Mouse (Mus musculus): ENCODE measurements around the gene F3. TPM values are rescaled to one million over a fixed set of nuclear protein-coding genes. Genes with fewer than 3 reads are reported as not detected.

Gene F3
- polyA plus RNA-seq, 1 experiment, result 168 TPM

- Histone ChIP-seq H3K27ac (ENCODE audit: insufficient read depth, low read length) (no peak overlapping the region), H3K4me3 (ENCODE audit: insufficient read depth, low read length) (no peak overlapping the region), H3K4me1 (ENCODE audit: control insufficient read depth, insufficient read depth, low read length) (peaks cover 12% of the 10 kb centered on the region; the same call in 1 of the 2 replicates)
- TF ChIP-seq CTCF (IDR thresholded peaks at IDR 0.05; ENCODE audit: borderline replicate concordance, insufficient read depth, low read length), result no peak
- TF ChIP-seq POLR2A (IDR thresholded peaks at IDR 0.05; ENCODE audit: low read depth, low read length), result no peak
Measured at GRCm38 (mm10) chr3:121687741-121688140, 35.6 kb upstream of the F3 start.

- Histone ChIP-seq H3K4me1 (ENCODE audit: control insufficient read depth, insufficient read depth, low read length) (peaks cover 9% of the 10 kb centered on the region; the same call in 1 of the 2 replicates), H3K27ac (ENCODE audit: insufficient read depth, low read length) (no peak overlapping the region), H3K4me3 (ENCODE audit: insufficient read depth, low read length) (no peak overlapping the region)
- TF ChIP-seq POLR2A (IDR thresholded peaks at IDR 0.05; ENCODE audit: low read depth, low read length) (no peak), CTCF (IDR thresholded peaks at IDR 0.05; ENCODE audit: borderline replicate concordance, insufficient read depth, low read length) (no peak)
Measured at GRCm38 (mm10) chr3:121689029-121689428, 34.3 kb upstream of the F3 start.

GRCm38 (mm10) chr3:121689697-121690096 is 33.6 kb upstream of the F3 start:
- Histone ChIP-seq H3K4me3 (ENCODE audit: insufficient read depth, low read length) (no peak overlapping the region), H3K27ac (ENCODE audit: insufficient read depth, low read length) (no peak overlapping the region), H3K4me1 (ENCODE audit: control insufficient read depth, insufficient read depth, low read length) (peaks cover 9% of the 10 kb centered on the region; the same call in 1 of the 2 replicates)
- TF ChIP-seq CTCF (IDR thresholded peaks at IDR 0.05; ENCODE audit: borderline replicate concordance, insufficient read depth, low read length) (no peak), POLR2A (IDR thresholded peaks at IDR 0.05; ENCODE audit: low read depth, low read length) (no peak)

GRCm38 (mm10) chr3:121693001-121693730 is 30.2 kb upstream of the F3 start:
- Histone ChIP-seq H3K4me1 (ENCODE audit: control insufficient read depth, insufficient read depth, low read length) (0 out of 2 replicates have a peak, but pooled peaks cover 4% of the 10 kb centered on the region), H3K27ac (ENCODE audit: insufficient read depth, low read length) (no peak overlapping the region)
- no peak for TF ChIP-seq POLR2A (IDR thresholded peaks at IDR 0.05; ENCODE audit: low read depth, low read length)
- no peak for TF ChIP-seq CTCF (IDR thresholded peaks at IDR 0.05; ENCODE audit: borderline replicate concordance, insufficient read depth, low read length)

GRCm38 (mm10) chr3:121693746-121694145 is 29.6 kb upstream of the F3 start:
- H3K4me3 ChIP-seq (ENCODE audit: insufficient read depth, low read length), result no peak overlapping the region
- H3K27ac ChIP-seq (ENCODE audit: insufficient read depth, low read length), result no peak overlapping the region
- no peak for TF ChIP-seq CTCF (IDR thresholded peaks at IDR 0.05; ENCODE audit: borderline replicate concordance, insufficient read depth, low read length)
- no peak for TF ChIP-seq POLR2A (IDR thresholded peaks at IDR 0.05; ENCODE audit: low read depth, low read length)
- H3K4me1 ChIP-seq (ENCODE audit: control insufficient read depth, insufficient read depth, low read length), result 0 out of 2 replicates have a peak, but pooled peaks cover 4% of the 10 kb centered on the region

More at GRCm38 (mm10) chr3:121693001-121693730, 30.2 kb upstream of the F3 start:
- no peak overlapping the region for H3K4me3 ChIP-seq (ENCODE audit: insufficient read depth, low read length)

- H3K27ac ChIP-seq (ENCODE audit: insufficient read depth, low read length), result 0 out of 2 replicates have a peak overlapping the region, but pooled peaks have one; percentile 1
- H3K4me3 ChIP-seq (ENCODE audit: insufficient read depth, low read length), result no peak overlapping the region
- H3K4me1 ChIP-seq (ENCODE audit: control insufficient read depth, insufficient read depth, low read length), result peaks cover 11% of the 10 kb centered on the region
- TF ChIP-seq POLR2A (IDR thresholded peaks at IDR 0.05; ENCODE audit: low read depth, low read length), result no peak
- TF ChIP-seq CTCF (IDR thresholded peaks at IDR 0.05; ENCODE audit: borderline replicate concordance, insufficient read depth, low read length), result no peak
Measured at GRCm38 (mm10) chr3:121697169-121697568, 26.2 kb upstream of the F3 start.

- Histone ChIP-seq H3K4me1 (ENCODE audit: control insufficient read depth, insufficient read depth, low read length) (peaks cover 14% of the 10 kb centered on the region), H3K27ac (ENCODE audit: insufficient read depth, low read length) (no peak overlapping the region; the same call in 1 of the 2 replicates), H3K4me3 (ENCODE audit: insufficient read depth, low read length) (no peak overlapping the region)
- TF ChIP-seq POLR2A (IDR thresholded peaks at IDR 0.05; ENCODE audit: low read depth, low read length) (no peak), CTCF (IDR thresholded peaks at IDR 0.05; ENCODE audit: borderline replicate concordance, insufficient read depth, low read length) (no peak)
Measured at GRCm38 (mm10) chr3:121699401-121699800, 23.9 kb upstream of the F3 start.

GRCm38 (mm10) chr3:121699849-121700248 is 23.5 kb upstream of the F3 start:
- TF ChIP-seq CTCF (IDR thresholded peaks at IDR 0.05; ENCODE audit: borderline replicate concordance, insufficient read depth, low read length), result no peak
- no peak for TF ChIP-seq POLR2A (IDR thresholded peaks at IDR 0.05; ENCODE audit: low read depth, low read length)
- peaks cover 14% of the 10 kb centered on the region for H3K4me1 ChIP-seq (ENCODE audit: control insufficient read depth, insufficient read depth, low read length)
- H3K27ac ChIP-seq (ENCODE audit: insufficient read depth, low read length), result peak overlapping the region; percentile 9; the same call in 1 of the 2 replicates
- H3K4me3 ChIP-seq (ENCODE audit: insufficient read depth, low read length), result no peak overlapping the region

GRCm38 (mm10) chr3:121700364-121700952 is 22.9 kb upstream of the F3 start:
- Histone ChIP-seq H3K4me3 (ENCODE audit: insufficient read depth, low read length) (no peak overlapping the region), H3K4me1 (ENCODE audit: control insufficient read depth, insufficient read depth, low read length) (peaks cover 14% of the 10 kb centered on the region), H3K27ac (ENCODE audit: insufficient read depth, low read length) (0 out of 2 replicates have a peak overlapping the region, but pooled peaks have one; percentile 3)
- no peak for TF ChIP-seq CTCF (IDR thresholded peaks at IDR 0.05; ENCODE audit: borderline replicate concordance, insufficient read depth, low read length)
- no peak for TF ChIP-seq POLR2A (IDR thresholded peaks at IDR 0.05; ENCODE audit: low read depth, low read length)

Measured in embryonic fibroblast, embryonic 13.5 days (primary cell).